Comparison of ENCODE assay signal across 8 mouse cellular contexts in genomic region chr10:81416581-81417226, GRCm38 (mm10). TPM values are rescaled to one million over a fixed set of nuclear protein-coding genes. Genes with fewer than 3 reads are reported as not detected.
DNase-seq lines count a peak whose midpoint lies in the region; ATAC-seq lines count a peak whose summit lies in the region.

No protein-coding gene starts in this region.

- peak overlapping the region; percentile 24 for H3K4me3 ChIP-seq in hindbrain, embryonic 12.5 days

- H3K9me3 ChIP-seq in hindbrain, embryonic 12.5 days (replicated peaks): no peaks in the 10 kb centered on the region

- H3K9ac ChIP-seq in hindbrain, embryonic 12.5 days: peak overlapping the region; percentile 58

- peak overlapping the region; percentile 55 for H3K4me2 ChIP-seq in hindbrain, embryonic 12.5 days (replicated peaks)

- DNase-seq in ZHBTc4 (ENCODE audit: low read depth, low spot score): peak; percentile 83
- DNase-seq in cerebellum, postnatal 4 days (ENCODE audit: low spot score in 2 of 2): peak; percentile 79 to 97
- DNase-seq in frontal cortex, postnatal 36 days (ENCODE audit: low spot score in 2 of 2): peak; percentile 82 to 90
- DNase-seq in layer of hippocampus, postnatal 25 days (ENCODE audit: extremely low spot score in 1 of 2, low spot score in 1 of 2): peak; percentile 76 to 79
- peak; percentile 91 for DNase-seq in lung, postnatal 10 days
- DNase-seq in retina, embryonic 14.5 days (ENCODE audit: low spot score): peak; percentile 84
- no peak for DNase-seq in spleen, adult 12 weeks (ENCODE audit: low spot score)

- ATAC-seq in hindbrain, embryonic 12.5 days (ENCODE audit: low FRiP score): peak; percentile 66

- H3K36me3 ChIP-seq in hindbrain, embryonic 12.5 days: peaks cover 5% of the 10 kb centered on the region

- peaks cover 8% of the 10 kb centered on the region; the same call in 1 of the 2 replicates for H3K27me3 ChIP-seq in hindbrain, embryonic 12.5 days

- peak overlapping the region; percentile 71 for H3K27ac ChIP-seq in hindbrain, embryonic 12.5 days

- H3K4me1 ChIP-seq in hindbrain, embryonic 12.5 days: peaks cover 70% of the 10 kb centered on the region

- 0% methylated on average over 26 of the region's 26 CpGs for WGBS in hindbrain, embryonic 12.5 days

RNA-seq across cellular contexts. Expression of gene Smim24, which starts 23.9 kb away (rescaled TPM):
- polyA plus RNA-seq in hindbrain, embryonic 12.5 days (2016; fragmentation: Nextera tagmentation; extraction: Ambion mirVana): 1.9 and 2.7 TPM in 2 replicates
- 1 to 10 TPM; 1.4 to 3.1 TPM for total RNA-seq in layer of hippocampus, postnatal 25 days (2021)

RNA-seq across cellular contexts. Expression of gene Gm48552, which starts 27.9 kb away (rescaled TPM):
- polyA plus RNA-seq in hindbrain, embryonic 12.5 days (2016; fragmentation: Nextera tagmentation; extraction: Ambion mirVana): 1.1 and 2.4 TPM in 2 replicates
- total RNA-seq in layer of hippocampus, postnatal 25 days (2021): 1 to 10 TPM; 3.2 to 4.7 TPM

RNA-seq across cellular contexts. Expression of gene Gm48551, which starts 32.4 kb away (rescaled TPM):
- polyA plus RNA-seq in hindbrain, embryonic 12.5 days (2016; fragmentation: Nextera tagmentation; extraction: Ambion mirVana): 5.7 and 5.9 TPM in 2 replicates
- total RNA-seq in layer of hippocampus, postnatal 25 days (2021): 1 to 10 TPM; 2.6 to 3.7 TPM

RNA-seq across cellular contexts. Expression of gene Dohh, which starts 32.5 kb away (rescaled TPM):
- 62.7 and 67.5 TPM in 2 replicates for polyA plus RNA-seq in hindbrain, embryonic 12.5 days (2016; fragmentation: Nextera tagmentation; extraction: Ambion mirVana)
- 10 to 100 TPM; 79.1 to 87.1 TPM for total RNA-seq in layer of hippocampus, postnatal 25 days (2021)

RNA-seq across cellular contexts. Expression of gene Fzr1, which starts 38.4 kb away (rescaled TPM):
- 132 and 134 TPM in 2 replicates for polyA plus RNA-seq in hindbrain, embryonic 12.5 days (2016; fragmentation: Nextera tagmentation; extraction: Ambion mirVana)
- 10 to 100 TPM; 65.9 to 66.6 TPM for total RNA-seq in layer of hippocampus, postnatal 25 days (2021)
